Comparison of ENCODE assay signal across 24 mouse cellular contexts in the genomic region with DNA sequence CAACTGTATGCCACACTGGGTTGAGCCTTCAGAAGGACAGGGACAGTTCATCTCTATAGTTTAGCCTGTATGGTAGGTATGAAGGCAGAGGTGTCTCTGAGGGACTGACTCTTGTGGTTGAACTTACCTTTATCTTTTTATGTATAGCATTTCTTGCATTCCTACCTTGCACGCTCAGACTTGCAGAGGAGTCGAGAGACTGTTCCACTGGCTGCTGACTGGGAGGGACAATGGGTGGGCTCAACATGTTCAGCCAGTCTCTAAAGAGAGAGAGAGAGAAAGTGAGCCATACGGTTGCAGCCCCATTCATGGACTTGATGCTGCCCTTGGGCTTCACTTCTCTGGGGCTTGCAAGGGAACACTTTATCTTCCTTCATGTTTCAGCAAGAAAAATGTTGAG.
"Had no signal": no experiment of that assay in that cellular context is flagged by ENCODE, and none has a peak within 500 bp of the region (broad histone marks: within the 10 kb centered on the region; RNA-seq: fewer than 3 reads in every experiment).

No protein-coding gene starts in this region.

- ATAC-seq: liver, postnatal 0 days; lung, postnatal 0 days; midbrain, embryonic 16.5 days had no signal

- H3K4me1 ChIP-seq: liver, embryonic 13.5 days; liver, embryonic 15.5 days; lung, embryonic 15.5 days; midbrain, embryonic 10.5 days; midbrain, embryonic 12.5 days; neural tube, embryonic 13.5 days; neural tube, embryonic 15.5 days; stomach, embryonic 15.5 days had no signal

- DNase-seq: liver, embryonic 13.5 days; liver, postnatal 0 days; lung, adult 2 months; lung, postnatal 14 days; lung, postnatal 4 days; midbrain, embryonic 14.5 days; retina, postnatal 1 day; right cerebral cortex, adult 18-20 months; right cerebral cortex, postnatal 25 days; right cerebral cortex, postnatal 4 days; spleen, adult 18-20 months; thymus, adult 2 months; thymus, postnatal 25 days; thymus, postnatal 4 days had no signal

- H3K4me2 ChIP-seq: liver, embryonic 13.5 days; liver, embryonic 15.5 days; lung, embryonic 15.5 days; midbrain, embryonic 12.5 days; neural tube, embryonic 13.5 days; neural tube, embryonic 15.5 days; stomach, embryonic 15.5 days had no signal

- H3K9me3 ChIP-seq: liver, embryonic 13.5 days; liver, embryonic 15.5 days; lung, embryonic 15.5 days; midbrain, embryonic 10.5 days; midbrain, embryonic 12.5 days; neural tube, embryonic 13.5 days; neural tube, embryonic 15.5 days; stomach, embryonic 15.5 days had no signal

- H3K27me3 ChIP-seq: liver, embryonic 13.5 days; liver, embryonic 15.5 days; lung, embryonic 15.5 days; midbrain, embryonic 12.5 days; neural tube, embryonic 13.5 days; neural tube, embryonic 15.5 days; stomach, embryonic 15.5 days had no signal

- H3K4me3 ChIP-seq: liver, embryonic 13.5 days; liver, embryonic 15.5 days; lung, embryonic 15.5 days; midbrain, embryonic 10.5 days; midbrain, embryonic 12.5 days; myocyte; neural tube, embryonic 13.5 days; neural tube, embryonic 15.5 days; stomach, embryonic 15.5 days had no signal

- H3K36me3 ChIP-seq: liver, embryonic 13.5 days; liver, embryonic 15.5 days; lung, embryonic 15.5 days; midbrain, embryonic 10.5 days; midbrain, embryonic 12.5 days; neural tube, embryonic 13.5 days; neural tube, embryonic 15.5 days; stomach, embryonic 15.5 days had no signal

- H3K9ac ChIP-seq: liver, embryonic 13.5 days; liver, embryonic 15.5 days; liver, postnatal 0 days; lung, embryonic 15.5 days; midbrain, embryonic 12.5 days; neural tube, embryonic 13.5 days; neural tube, embryonic 15.5 days; stomach, embryonic 15.5 days had no signal

- H3K27ac ChIP-seq: liver, embryonic 13.5 days; liver, embryonic 15.5 days; lung, embryonic 15.5 days; midbrain, embryonic 10.5 days; midbrain, embryonic 12.5 days; neural tube, embryonic 13.5 days; neural tube, embryonic 15.5 days; stomach, embryonic 15.5 days had no signal
